Comparison of ENCODE assay signal across 12 mouse cellular contexts in the genomic region with DNA sequence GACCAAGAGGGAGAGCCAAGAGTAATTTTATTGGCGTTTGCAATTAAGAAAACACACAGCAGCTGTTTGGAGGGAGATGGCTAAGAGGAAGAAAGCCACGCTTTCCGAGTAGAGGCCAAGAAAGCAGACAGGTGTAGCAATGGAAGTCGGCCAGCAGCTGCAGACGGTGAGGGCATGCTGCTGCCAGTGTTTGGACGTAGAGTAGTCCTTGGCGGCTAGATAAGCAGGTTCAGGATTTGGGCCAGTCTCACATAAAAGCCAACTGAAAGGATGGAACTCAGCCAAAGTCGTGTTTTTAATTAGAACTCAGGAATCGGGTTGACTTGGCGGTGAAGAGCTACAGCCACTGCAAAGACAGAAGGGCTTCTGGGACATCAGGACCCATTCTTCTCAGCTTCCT. TPM values are rescaled to one million over a fixed set of nuclear protein-coding genes. Genes with fewer than 3 reads are reported as not detected.
DNase-seq lines count a peak whose midpoint lies in the region; ATAC-seq and TF ChIP-seq lines count a peak whose summit lies in the region.
"Had no signal": no experiment of that assay in that cellular context is flagged by ENCODE, and none has a peak within 500 bp of the region (broad histone marks: within the 10 kb centered on the region; RNA-seq: fewer than 3 reads in every experiment).

No protein-coding gene starts in this region.

- no peak overlapping the region for H3K4me3 ChIP-seq in liver, adult 2 months (ENCODE audit: insufficient read depth, low read depth, low read length)
- no peak overlapping the region for H3K4me3 ChIP-seq in liver, postnatal 0 days (ENCODE audit: low read depth, low read length)
- no peak overlapping the region for H3K4me3 ChIP-seq in forebrain, embryonic 16.5 days (replicated peaks; ENCODE audit: low read length)
- H3K4me3 ChIP-seq: neural tube, embryonic 13.5 days had no signal

- TF ChIP-seq EP300 in liver, postnatal 0 days (IDR thresholded peaks at IDR 0.05; ENCODE audit: low read depth): no peak

- no peaks in the 10 kb centered on the region for H3K79me2 ChIP-seq in liver, adult 2 months (ENCODE audit: control insufficient read depth, insufficient read depth, low read length)

- TF ChIP-seq CTCF in liver, adult 2 months (IDR thresholded peaks at IDR 0.05; ENCODE audit: low read depth, low read length): no peak
- TF ChIP-seq CTCF in liver, postnatal 0 days (IDR thresholded peaks at IDR 0.05; ENCODE audit: low read depth): no peak

- no peak for DNase-seq in cerebellum, adult 8-10 months
- peak; percentile 93 for DNase-seq in liver, adult 2 months (ENCODE audit: extremely low read depth, low read depth, low spot score)
- no peak for DNase-seq in liver, postnatal 0 days
- DNase-seq in brain, adult 2 months (ENCODE audit: low read depth, low spot score): peak; percentile 42
- DNase-seq in right cerebral cortex, adult 18-20 months: no peak
- DNase-seq in kidney, postnatal 36 days: no peak
- DNase-seq: B cell, adult 2 months had no signal

- H3K27me3 ChIP-seq in liver, adult 2 months (ENCODE audit: control insufficient read depth, insufficient read depth, low read length): no peaks in the 10 kb centered on the region
- no peaks in the 10 kb centered on the region for H3K27me3 ChIP-seq in liver, postnatal 0 days (ENCODE audit: insufficient read depth, low read length)
- no peaks in the 10 kb centered on the region; the same call in 1 of the 2 replicates for H3K27me3 ChIP-seq in forebrain, embryonic 16.5 days (replicated peaks; ENCODE audit: control insufficient read depth, insufficient read depth, low read length)
- H3K27me3 ChIP-seq: Patski had no signal

- peaks cover 24% of the 10 kb centered on the region for H3K36me3 ChIP-seq in liver, adult 2 months (ENCODE audit: control insufficient read depth, insufficient read depth, low read length)
- peaks cover 11% of the 10 kb centered on the region for H3K36me3 ChIP-seq in liver, postnatal 0 days (replicated peaks; ENCODE audit: insufficient read depth, low read length)
- no peaks in the 10 kb centered on the region for H3K36me3 ChIP-seq in forebrain, embryonic 16.5 days (ENCODE audit: control insufficient read depth, insufficient read depth)
- H3K36me3 ChIP-seq: neural tube, embryonic 13.5 days had no signal

- ATAC-seq in cerebellum, adult (ENCODE audit: insufficient number of reproducible peaks, low FRiP score, low TSS enrichment): peak; percentile 36; the same call in 1 of the 2 replicates
- ATAC-seq in liver, postnatal 0 days: no peak
- ATAC-seq in forebrain, embryonic 16.5 days: peak; percentile 83
- ATAC-seq: Patski had no signal

- no peaks in the 10 kb centered on the region for H3K9me3 ChIP-seq in liver, postnatal 0 days (ENCODE audit: low read length)
- no peaks in the 10 kb centered on the region for H3K9me3 ChIP-seq in forebrain, embryonic 16.5 days (ENCODE audit: control insufficient read depth, low read length)
- H3K9me3 ChIP-seq: neural tube, embryonic 13.5 days had no signal

- 18% methylated on average over 10 of the region's 10 CpGs for WGBS in liver, adult 2 months
- WGBS in liver, postnatal 0 days (ENCODE audit: insufficient replicate concordance): 70% methylated on average over 10 of the region's 10 CpGs
- WGBS in forebrain, embryonic 16.5 days: 35% methylated on average over 10 of the region's 10 CpGs

- no peaks in the 10 kb centered on the region; the same call in 1 of the 2 replicates for H3K4me1 ChIP-seq in liver, adult 2 months (ENCODE audit: control insufficient read depth, insufficient read depth, low read length)
- H3K4me1 ChIP-seq in liver, postnatal 0 days (ENCODE audit: insufficient read depth): peaks cover 3% of the 10 kb centered on the region; the same call in 1 of the 2 replicates
- H3K4me1 ChIP-seq in forebrain, embryonic 16.5 days (replicated peaks; ENCODE audit: control insufficient read depth, insufficient read depth, low read length): peaks cover 9% of the 10 kb centered on the region
- H3K4me1 ChIP-seq: neural tube, embryonic 13.5 days had no signal

- H3K9ac ChIP-seq in liver, adult 2 months (ENCODE audit: low read depth, low read length): no peak overlapping the region
- no peak overlapping the region for H3K9ac ChIP-seq in liver, postnatal 0 days (replicated peaks)
- H3K9ac ChIP-seq in forebrain, embryonic 16.5 days (replicated peaks; ENCODE audit: low read depth, low read length): no peak overlapping the region
- H3K9ac ChIP-seq: neural tube, embryonic 13.5 days had no signal

- no peak overlapping the region for H3K27ac ChIP-seq in liver, adult 2 months (replicated peaks; ENCODE audit: insufficient read depth, low read depth, low read length)
- H3K27ac ChIP-seq in liver, postnatal 0 days (ENCODE audit: low read depth): no peak overlapping the region
- peak overlapping the region; percentile 23; the same call in 1 of the 2 replicates for H3K27ac ChIP-seq in forebrain, embryonic 16.5 days (ENCODE audit: low read length)
- H3K27ac ChIP-seq: macrophage; neural tube, embryonic 13.5 days had no signal

- no peak for TF ChIP-seq POLR2A in liver, adult 2 months (IDR thresholded peaks at IDR 0.05; ENCODE audit: extremely low read depth, insufficient read depth, low read length)

- no peak overlapping the region for H3K4me2 ChIP-seq in liver, postnatal 0 days (ENCODE audit: low read depth, low read length)
- H3K4me2 ChIP-seq in forebrain, embryonic 16.5 days (ENCODE audit: low read length): no peak overlapping the region
- H3K4me2 ChIP-seq: neural tube, embryonic 13.5 days had no signal

RNA-seq across cellular contexts. Expression of gene Gas2l3, which starts 6.6 kb away (rescaled TPM):
- 1.2 and 1.9 TPM in 2 replicates for total RNA-seq in liver, adult 2 months (2014; rRNA removed)
- 0.29 and 0.38 TPM in 2 replicates for polyA plus RNA-seq in liver, adult 2 months (2012; rRNA removed)
- polyA plus RNA-seq in liver, postnatal 0 days (2015; fragmentation: Nextera tagmentation; extraction: Ambion mirVana): 2.8 and 2.9 TPM in 2 replicates
- 10.2 and 12.0 TPM in 2 replicates for polyA plus RNA-seq in forebrain, embryonic 16.5 days (2015; fragmentation: Nextera tagmentation; extraction: Ambion mirVana)

Comparison
In these comparisons a context has a peak if more than half of its experiments do, and no peak if none do; other contexts are left out.
1. DNase-seq: peak in liver, adult 2 months (single experiment) and brain, adult 2 months (single experiment); none in cerebellum, adult 8-10 months (single experiment), liver, postnatal 0 days (single experiment), right cerebral cortex, adult 18-20 months (single experiment) and kidney, postnatal 36 days (0 of 2).